Mouse (Mus musculus): ENCODE data around the gene Ap4b1.

The Ap4b1 gene

DNA sequence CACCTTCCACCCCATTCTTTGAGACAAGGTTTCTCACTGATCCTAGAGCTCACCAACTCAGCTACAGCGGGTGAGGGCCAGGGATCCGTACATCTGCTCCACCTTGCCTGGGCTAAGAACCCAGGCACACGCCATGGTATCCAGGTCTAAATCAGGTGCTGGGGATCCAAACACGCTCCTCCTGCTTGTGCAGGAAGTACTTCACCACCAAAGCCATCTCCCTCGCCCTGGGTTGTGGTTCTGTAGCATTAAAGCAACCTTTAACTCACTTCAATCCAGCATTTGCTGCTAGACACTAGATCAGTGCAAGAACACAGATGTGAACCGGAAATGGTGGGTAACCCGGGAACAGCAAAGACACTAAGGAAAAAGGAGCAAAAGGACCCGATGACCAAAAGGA is 42.6 kb downstream of the Ap4b1 start:
- no peak for DNase-seq (ENCODE audit: extremely low read depth, insufficient read length, low spot score)

DNA sequence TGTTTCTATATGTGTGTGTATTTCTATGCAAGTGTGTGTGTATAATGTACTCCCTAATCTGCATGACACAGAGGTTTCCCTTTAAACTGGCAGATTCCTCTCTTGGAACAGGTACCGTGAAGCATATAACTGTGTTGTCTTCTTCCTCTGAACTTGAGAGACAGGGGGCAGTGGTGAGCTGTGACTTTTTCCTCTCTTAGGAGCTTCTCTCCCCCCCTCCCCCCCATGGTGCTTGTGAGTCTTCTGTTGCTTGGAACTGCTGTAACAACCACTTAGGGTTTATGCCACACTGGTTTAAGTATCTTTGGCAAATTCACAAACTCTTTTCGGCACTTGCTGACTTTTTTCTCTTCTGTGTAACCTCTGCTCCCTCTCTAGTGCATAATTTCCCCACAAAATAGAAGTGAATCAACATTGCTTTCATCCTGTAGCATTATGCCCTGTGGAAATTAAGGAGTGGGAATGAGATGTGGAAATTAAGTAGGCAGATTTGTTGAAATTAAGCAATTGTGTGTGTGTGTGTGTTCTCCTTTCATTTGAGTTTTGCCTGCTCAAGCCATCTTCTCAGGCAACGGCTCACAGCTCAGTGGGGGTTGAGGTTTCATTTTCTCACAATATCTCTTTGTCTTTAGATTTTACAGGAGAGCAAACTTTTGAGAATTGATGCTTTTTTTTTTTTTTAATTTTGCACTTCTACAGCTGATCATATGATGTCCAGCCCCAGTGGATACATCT is 43.4 kb downstream of the Ap4b1 start:
- peak; percentile 50 for DNase-seq (ENCODE audit: extremely low read depth, insufficient read length, low spot score)

DNA sequence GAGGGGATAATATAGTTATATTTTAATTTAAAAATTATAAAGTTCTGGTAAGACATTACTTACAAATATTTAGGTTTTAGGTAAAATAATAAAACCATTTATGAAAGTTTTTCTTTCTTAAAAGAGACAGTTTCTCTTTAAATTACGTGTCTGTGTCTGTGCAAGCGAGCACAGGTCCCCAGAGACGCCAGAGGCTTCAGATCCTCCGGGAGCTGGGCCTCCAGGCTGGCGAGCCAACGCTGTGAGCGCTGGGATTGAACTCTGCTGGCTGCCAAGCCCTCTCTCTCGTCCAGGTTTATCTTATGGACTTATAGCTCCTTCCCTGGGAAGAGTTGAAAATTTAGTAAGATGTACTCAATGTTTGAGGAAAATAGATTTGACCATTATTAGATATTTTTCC is 44.5 kb downstream of the Ap4b1 start:
- DNase-seq (ENCODE audit: extremely low read depth, insufficient read length, low spot score), result peak; percentile 56

DNA sequence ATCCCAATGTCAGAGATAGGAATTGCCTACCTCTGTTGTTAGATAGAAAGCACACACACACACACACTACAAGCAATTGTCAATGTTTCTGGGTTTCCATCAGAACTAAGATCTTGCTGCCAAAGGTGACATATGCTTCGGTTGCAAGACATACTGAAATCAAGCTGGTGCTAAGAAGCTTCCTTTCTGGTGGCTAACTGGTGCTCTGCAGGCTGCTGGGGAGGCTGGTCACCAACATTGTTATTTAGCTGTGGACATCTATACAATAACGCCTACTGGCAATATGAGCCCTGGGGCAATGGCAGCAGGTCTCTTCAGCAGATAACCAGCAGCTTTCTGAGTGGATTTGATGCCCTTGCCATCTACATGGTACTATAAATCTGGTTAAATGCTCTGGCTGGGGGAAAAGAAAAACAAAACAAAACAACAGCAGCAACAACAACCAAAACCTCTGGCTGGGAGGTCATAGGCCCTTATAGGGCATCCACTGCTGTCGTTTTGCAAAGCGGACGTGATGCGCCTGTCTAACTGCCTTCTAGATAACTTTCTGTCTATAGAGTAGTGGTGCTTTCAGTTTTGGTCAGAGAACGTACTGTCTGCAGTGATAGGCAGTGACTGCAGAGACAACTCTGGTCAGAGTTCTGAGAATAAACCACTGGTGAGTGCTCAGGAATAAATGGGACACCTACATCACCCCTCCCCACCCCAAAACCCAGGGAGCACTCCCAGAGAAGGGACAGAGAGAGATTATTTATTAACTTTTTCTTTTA is 47.9 kb downstream of the Ap4b1 start:
- no peak for DNase-seq (ENCODE audit: extremely low read depth, insufficient read length, low spot score)

DNA sequence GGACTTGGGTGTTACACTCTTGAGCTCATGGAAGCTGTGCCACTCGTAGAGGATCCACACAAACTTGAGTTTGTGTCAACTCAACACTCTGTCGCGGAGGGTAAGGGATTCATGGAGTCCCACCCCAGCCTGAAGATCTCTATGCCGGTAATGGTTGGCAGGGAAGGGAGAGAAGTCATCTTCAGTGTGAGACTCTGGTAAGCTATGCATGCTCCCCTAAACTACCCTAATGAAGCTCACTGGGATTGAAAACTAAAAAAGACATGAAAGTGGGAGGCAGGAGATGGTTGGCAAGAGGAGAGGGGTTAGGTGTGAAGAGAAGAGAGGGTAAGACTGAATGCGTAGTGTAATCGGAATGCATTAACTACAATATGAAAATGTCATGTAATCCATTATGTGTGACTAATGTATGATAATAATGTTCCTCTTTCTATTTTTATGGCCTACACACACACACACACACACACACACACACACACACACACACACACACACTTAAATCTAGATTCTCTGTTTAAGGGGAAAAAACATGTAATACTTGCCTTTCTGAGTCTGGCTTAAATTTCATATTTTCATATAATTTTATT is 48.8 kb downstream of the Ap4b1 start:
- no peak for DNase-seq (ENCODE audit: extremely low read depth, insufficient read length, low spot score)

DNA sequence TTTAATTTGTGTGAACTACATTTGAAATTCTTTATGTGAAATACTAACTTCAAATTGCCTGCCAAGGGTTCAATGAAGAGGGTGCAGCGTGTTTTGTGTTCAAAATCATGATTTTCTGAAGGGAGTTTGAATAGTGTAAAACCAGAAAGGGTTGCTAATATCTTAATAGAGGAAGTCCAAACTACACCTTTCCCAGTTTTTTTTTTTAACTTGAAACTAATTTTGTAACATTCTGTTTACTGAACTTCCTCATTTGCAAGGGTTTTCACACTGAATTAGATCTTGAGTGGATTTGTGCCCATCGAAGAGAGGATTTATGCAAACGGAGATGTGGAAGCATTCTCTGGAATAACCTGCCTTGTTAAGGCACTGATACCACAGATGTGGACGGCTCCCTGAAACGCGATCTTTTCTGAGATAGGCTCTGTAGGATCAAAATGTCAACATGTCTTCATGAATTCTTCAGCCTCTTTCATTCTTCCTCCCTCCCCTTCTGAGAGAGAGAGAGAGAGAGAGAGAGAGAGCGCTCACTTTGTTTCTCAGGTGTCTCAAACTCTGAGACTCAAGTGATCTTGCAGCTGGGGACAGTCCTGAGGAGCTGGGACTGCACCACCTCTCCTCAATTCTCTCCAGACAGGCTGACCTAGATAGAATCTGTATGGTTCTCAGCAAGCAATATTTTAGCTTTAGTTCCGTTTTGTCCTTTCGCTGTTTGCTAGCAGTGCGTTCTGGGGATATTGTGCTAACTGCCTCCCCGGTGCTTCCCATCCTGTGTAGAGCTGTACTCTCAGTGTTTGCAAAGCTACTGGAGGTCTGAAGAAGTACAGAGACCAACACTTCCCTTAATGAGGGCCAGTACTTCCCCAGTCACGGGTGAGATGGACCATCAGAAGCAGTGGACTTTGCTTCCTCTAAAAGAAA is 49.8 kb downstream of the Ap4b1 start, which contains the start of gene Ptpn22:
Gene Ptpn22, plus strand, starts transcription at position 915 of the 921 bp plus-strand sequence.
- no peak for DNase-seq (ENCODE audit: extremely low read depth, insufficient read length, low spot score)

DNA sequence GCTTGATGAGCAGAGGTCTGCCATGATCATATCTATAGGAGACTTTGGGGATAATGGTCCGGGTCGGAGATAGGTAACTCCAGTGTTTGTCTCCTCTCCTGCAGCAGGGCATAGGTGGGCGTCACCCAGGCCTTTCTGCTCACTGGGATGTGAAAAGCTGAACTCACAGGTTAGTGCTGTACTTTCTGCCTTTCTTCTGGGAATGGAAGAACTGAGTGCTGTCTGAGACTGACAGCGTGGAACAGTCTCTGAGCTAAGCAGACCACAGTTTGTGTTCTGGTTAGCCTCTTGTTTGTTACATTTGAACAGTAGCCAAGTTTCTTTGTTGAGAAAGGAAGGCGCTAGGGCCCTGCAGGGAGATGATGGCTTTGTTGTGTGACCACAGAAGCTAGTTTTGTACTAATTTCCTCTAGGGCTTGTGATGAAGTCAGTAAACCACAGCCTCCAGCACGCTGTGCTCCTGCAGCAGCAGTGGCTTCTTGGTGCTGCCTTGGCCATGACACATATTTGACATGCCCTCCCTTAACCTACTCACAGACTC is 50.6 kb downstream of the Ap4b1 start:
- peak; percentile 68 for DNase-seq (ENCODE audit: extremely low read depth, insufficient read length, low spot score)

DNA sequence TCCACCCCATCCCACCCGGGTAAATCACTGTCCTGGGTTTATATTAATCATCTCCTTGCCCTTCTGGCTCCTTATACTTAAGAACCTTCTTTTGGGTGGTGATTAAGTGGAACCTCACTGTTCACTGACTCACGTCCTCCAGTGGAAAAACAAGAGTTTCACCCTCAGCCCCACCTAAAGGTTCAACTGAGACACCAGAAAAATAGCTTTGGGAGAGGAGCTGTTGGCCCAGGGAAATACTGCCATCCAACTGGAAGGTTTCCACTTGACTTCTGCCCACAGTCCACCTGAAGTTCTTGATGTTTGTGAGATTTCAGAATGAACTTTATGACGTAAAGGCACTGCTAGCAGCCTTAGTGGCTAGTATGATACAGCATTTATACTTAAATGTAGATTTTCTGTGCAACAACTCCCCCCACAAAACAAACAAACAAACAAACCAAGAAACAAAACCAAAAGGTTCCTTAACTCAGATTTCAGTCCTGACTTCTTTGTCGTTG is 53.5 kb downstream of the Ap4b1 start:
- no peak for DNase-seq (ENCODE audit: extremely low read depth, insufficient read length, low spot score)

DNA sequence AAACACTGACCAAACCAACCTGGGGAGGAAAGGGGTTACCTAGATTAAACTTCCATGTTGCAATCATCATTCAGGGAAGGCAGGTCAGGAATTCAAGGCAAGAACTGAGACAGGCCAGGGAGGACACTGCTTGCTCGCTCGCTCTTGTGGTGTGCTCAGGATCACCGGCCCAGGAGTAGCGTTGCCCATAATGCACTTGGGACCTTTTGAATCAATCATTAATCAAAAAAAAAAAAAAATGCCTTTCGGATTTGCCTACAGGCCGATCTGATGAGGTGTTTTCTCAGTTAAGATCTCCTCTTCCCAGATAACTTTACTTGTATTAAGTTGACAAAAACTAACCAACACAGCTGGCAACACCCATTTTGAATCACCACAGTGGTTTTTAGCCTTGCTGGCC is 54.9 kb downstream of the Ap4b1 start:
- no peak for DNase-seq (ENCODE audit: extremely low read depth, insufficient read length, low spot score)

DNA sequence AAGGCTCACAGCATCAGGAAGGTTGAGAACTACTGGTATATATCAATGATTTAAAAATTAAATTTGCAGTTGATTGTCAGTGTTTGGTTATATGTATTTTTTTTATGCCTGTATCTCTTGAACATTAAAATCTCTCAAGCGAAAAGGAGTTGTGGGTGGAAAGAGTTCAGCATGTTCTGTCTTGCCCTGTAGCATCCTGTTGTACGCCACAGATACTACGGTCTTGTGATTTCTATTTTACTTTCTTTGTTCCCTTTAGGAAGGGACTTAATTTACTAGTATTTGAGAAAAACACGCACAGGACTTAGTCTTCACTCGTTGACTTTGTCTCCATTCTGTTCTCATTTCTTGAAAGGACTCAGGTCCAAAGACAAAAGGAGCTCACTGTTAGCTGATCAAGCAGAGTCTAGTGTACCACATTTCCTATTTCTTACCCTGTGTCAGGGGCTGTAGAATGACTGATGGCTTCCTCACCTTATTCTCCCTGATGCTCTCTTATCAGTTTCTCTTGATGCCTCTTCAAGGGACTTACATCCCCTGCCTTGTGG is 58.2 kb downstream of the Ap4b1 start:
- DNase-seq (ENCODE audit: extremely low read depth, insufficient read length, low spot score), result no peak

DNA sequence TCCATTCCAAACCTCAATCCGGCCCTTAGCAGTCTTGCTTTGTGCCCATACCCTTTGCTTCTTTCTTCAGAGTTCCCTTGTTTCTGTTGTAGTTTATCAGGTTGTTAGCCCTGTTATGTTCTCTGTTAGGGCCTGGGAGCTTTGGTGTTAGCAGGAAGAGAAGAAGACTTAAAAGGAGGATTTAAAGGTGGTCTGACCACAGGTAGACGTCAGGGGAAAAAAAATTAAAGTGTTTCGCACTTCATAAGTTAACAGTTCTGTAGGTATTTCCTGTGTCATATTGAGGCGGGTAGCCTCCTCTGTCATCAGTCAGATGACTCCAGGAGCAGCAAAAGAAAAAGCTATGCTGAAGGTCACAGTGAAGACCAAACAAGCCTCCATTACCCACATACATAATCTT is 58.7 kb downstream of the Ap4b1 start:
- no peak for DNase-seq (ENCODE audit: extremely low read depth, insufficient read length, low spot score)

All from 3134 (cell line).